Mouse (Mus musculus) CH12.LX (cell line): ENCODE results near the gene Atp13a4. TPM values are rescaled to one million over a fixed set of nuclear protein-coding genes. Genes with fewer than 3 reads are reported as not detected.

ENCODE experiments used
- DNase-seq: peaks from one replicate; pipeline ENCODE4 v3.0.0-alpha.2; 2013; ENCODE audit errors: extremely low read depth
- H3K27ac ChIP-seq: 2 replicates; pipeline ENCODE4 v1.5.1; 2012; ENCODE audit warnings: low read depth, mild to moderate bottlenecking, control low read depth, moderate library complexity; ENCODE audit not compliant: insufficient read depth
- H3K27me3 ChIP-seq: replicated peaks from 2 replicates; pipeline ENCODE3; 2012; ENCODE audit warnings: inconsistent platforms
- H3K36me3 ChIP-seq, 2 experiments: replicated peaks in 1 of 2; 2 replicates each; pipeline versions ENCODE3 to v1.6.1; 2012; ENCODE audit warnings: inconsistent platforms in 1 of 2, low read length in 1 of 2, mild to moderate bottlenecking in 1 of 2, mixed read lengths in 1 of 2, moderate library complexity in 1 of 2; ENCODE audit not compliant: control insufficient read depth in 1 of 2, insufficient read depth in 1 of 2
- H3K4me1 ChIP-seq, 2 experiments: 2 replicates each; pipeline ENCODE4 v1.6.1; 2012; ENCODE audit warnings: inconsistent platforms in 1 of 2, moderate library complexity in 1 of 2; ENCODE audit not compliant: insufficient read depth in 2 of 2, control insufficient read depth in 1 of 2
- H3K4me2 ChIP-seq: 2 replicates; pipeline ENCODE4 v1.6.1; 2012; ENCODE audit warnings: low read depth, mild to moderate bottlenecking, control low read depth; ENCODE audit not compliant: poor library complexity, insufficient read depth, severe bottlenecking
- H3K4me3 ChIP-seq, 3 experiments: fragments of 150-350 bp in 1 of 3; sonication (generic) in 1 of 3; replicated peaks in 1 of 3; 2 replicates each; pipeline versions ENCODE3 to v1.5.1; 2011 to 2012; ENCODE audit warnings: low read depth in 2 of 3, low read length in 2 of 3, mild to moderate bottlenecking in 2 of 3, moderate library complexity in 2 of 3, control low read depth in 1 of 3, improper control_type of control experiment in 1 of 3, inconsistent platforms in 1 of 3, mixed read lengths in 1 of 3; ENCODE audit not compliant: poor library complexity in 1 of 3
- H3K79me2 ChIP-seq: replicated peaks from 2 replicates; pipeline ENCODE4 v1.6.1; 2012; ENCODE audit warnings: mild to moderate bottlenecking, moderate library complexity; ENCODE audit not compliant: control insufficient read depth, poor library complexity, insufficient read depth, severe bottlenecking; ENCODE audit errors: extremely low read depth
- H3K9ac ChIP-seq: 2 replicates; pipeline ENCODE4 v1.6.1; 2012; ENCODE audit warnings: low read depth, mild to moderate bottlenecking, control low read depth, moderate library complexity; ENCODE audit not compliant: insufficient read depth
- H3K9me3 ChIP-seq: replicated peaks from 2 replicates; pipeline ENCODE3; 2012; ENCODE audit warnings: low read length, inconsistent platforms, mixed read lengths
- BHLHE40 ChIP-seq: IDR thresholded peaks from 2 replicates; pipeline ENCODE4 v1.6.1; 2011; ENCODE audit warnings: mild to moderate bottlenecking, low read depth, low read length, improper control_type of control experiment
- CHD1 ChIP-seq: IDR thresholded peaks from 2 replicates; pipeline ENCODE4 v1.6.1; 2012; ENCODE audit warnings: low read depth, low read length, improper control_type of control experiment, inconsistent platforms
- CHD2 ChIP-seq: IDR thresholded peaks from 2 replicates; pipeline ENCODE4 v1.6.1; 2011; ENCODE audit warnings: low read length, improper control_type of control experiment
- CTCF ChIP-seq, 2 experiments: IDR thresholded peaks in 1 of 2; conservative IDR thresholded peaks in 1 of 2; 2 replicates each; pipeline ENCODE4 v1.5.1; 2011 to 2012; ENCODE audit warnings: low read depth in 2 of 2, low read length in 2 of 2, improper control_type of control experiment in 1 of 2, inconsistent platforms in 1 of 2, mild to moderate bottlenecking in 1 of 2, moderate library complexity in 1 of 2
- E2F4 ChIP-seq: IDR thresholded peaks from 2 replicates; pipeline ENCODE4 v1.6.1; 2011; ENCODE audit warnings: low read depth, low read length, improper control_type of control experiment; ENCODE audit not compliant: insufficient replicate concordance
- ELF1 ChIP-seq: IDR thresholded peaks from 2 replicates; pipeline ENCODE4 v1.6.1; 2014; ENCODE audit warnings: low read depth, mild to moderate bottlenecking, inconsistent platforms, low read length, improper control_type of control experiment
- EP300 ChIP-seq: IDR thresholded peaks from 2 replicates; pipeline ENCODE4 v1.6.1; 2011; ENCODE audit warnings: low read length, improper control_type of control experiment
- ETS1 ChIP-seq: conservative IDR thresholded peaks from 2 replicates; pipeline ENCODE4 v1.6.1; 2012; ENCODE audit warnings: low read depth, mild to moderate bottlenecking, inconsistent platforms, low read length, improper control_type of control experiment, moderate library complexity
- GABPA ChIP-seq: IDR thresholded peaks from 2 replicates; pipeline ENCODE4 v1.6.1; 2012; ENCODE audit warnings: low read depth, low read length, improper control_type of control experiment, inconsistent platforms; ENCODE audit not compliant: insufficient replicate concordance
- HCFC1 ChIP-seq: IDR thresholded peaks from 2 replicates; pipeline ENCODE4 v1.6.1; 2012; ENCODE audit warnings: low read depth, mild to moderate bottlenecking, inconsistent platforms, low read length, improper control_type of control experiment
- IRF4 ChIP-seq: IDR thresholded peaks from 2 replicates; pipeline ENCODE4 v1.6.1; 2014; ENCODE audit warnings: low read depth, mild to moderate bottlenecking, inconsistent platforms, low read length, improper control_type of control experiment
- JUN ChIP-seq: IDR thresholded peaks from 2 replicates; pipeline ENCODE4 v1.6.1; 2011; ENCODE audit warnings: low read depth, mild to moderate bottlenecking, low read length, improper control_type of control experiment, moderate library complexity; ENCODE audit not compliant: insufficient read depth
- JUND ChIP-seq: conservative IDR thresholded peaks from 2 replicates; pipeline ENCODE4 v1.6.1; 2011; ENCODE audit warnings: low read depth, low read length, improper control_type of control experiment
- KAT2A ChIP-seq: IDR thresholded peaks from 2 replicates; pipeline ENCODE4 v1.6.1; 2012; ENCODE audit warnings: low read length, improper control_type of control experiment, inconsistent platforms; ENCODE audit not compliant: insufficient replicate concordance
- MAFK ChIP-seq: IDR thresholded peaks from 2 replicates; pipeline ENCODE4 v1.6.1; 2011; ENCODE audit warnings: low read length, improper control_type of control experiment; ENCODE audit not compliant: insufficient replicate concordance
- MAX ChIP-seq: IDR thresholded peaks from 2 replicates; pipeline ENCODE4 v1.6.1; 2011; ENCODE audit warnings: low read length, improper control_type of control experiment
- MAZ ChIP-seq: IDR thresholded peaks from 2 replicates; pipeline ENCODE4 v1.6.1; 2012; ENCODE audit warnings: low read depth, mild to moderate bottlenecking, inconsistent platforms, low read length, improper control_type of control experiment, moderate library complexity
- MEF2A ChIP-seq: IDR thresholded peaks from 2 replicates; pipeline ENCODE4 v1.6.1; 2014; ENCODE audit warnings: low read depth, mild to moderate bottlenecking, inconsistent platforms, low read length, improper control_type of control experiment, borderline replicate concordance
- MXI1 ChIP-seq: IDR thresholded peaks from 2 replicates; pipeline ENCODE4 v1.6.1; 2011; ENCODE audit warnings: mild to moderate bottlenecking, low read depth, low read length, improper control_type of control experiment
- MYC ChIP-seq: IDR thresholded peaks from 2 replicates; pipeline ENCODE4 v1.6.1; 2011; ENCODE audit warnings: low read depth, mild to moderate bottlenecking, improper control_type of control experiment, low read length
- NELFE ChIP-seq: IDR thresholded peaks from 2 replicates; pipeline ENCODE4 v1.6.1; 2011; ENCODE audit warnings: low read depth, low read length, improper control_type of control experiment
- NRF1 ChIP-seq: IDR thresholded peaks from 2 replicates; pipeline ENCODE4 v1.6.1; 2014; ENCODE audit warnings: low read depth, mild to moderate bottlenecking, inconsistent platforms, low read length, improper control_type of control experiment, moderate library complexity
- PAX5 ChIP-seq: IDR thresholded peaks from 2 replicates; pipeline ENCODE4 v1.6.1; 2012; ENCODE audit warnings: low read length, inconsistent platforms, mixed read lengths
- POLR2A ChIP-seq: IDR thresholded peaks from 2 replicates; pipeline ENCODE4 v1.6.1; 2011; ENCODE audit warnings: low read depth, mild to moderate bottlenecking, improper control_type of control experiment, low read length
- POLR2AphosphoS2 ChIP-seq: IDR thresholded peaks from 2 replicates; pipeline ENCODE4 v1.6.1; 2011; ENCODE audit warnings: low read depth, low read length, improper control_type of control experiment
- RAD21 ChIP-seq: IDR thresholded peaks from 2 replicates; pipeline ENCODE4 v1.6.1; 2011; ENCODE audit warnings: low read depth, mild to moderate bottlenecking, low read length, improper control_type of control experiment, moderate library complexity
- RCOR1 ChIP-seq: conservative IDR thresholded peaks from 2 replicates; pipeline ENCODE4 v1.6.1; 2012; ENCODE audit warnings: low read depth, mild to moderate bottlenecking, inconsistent platforms, low read length, improper control_type of control experiment
- SIN3A ChIP-seq: IDR thresholded peaks from 2 replicates; pipeline ENCODE4 v1.6.1; 2012; ENCODE audit warnings: low read length, improper control_type of control experiment, inconsistent platforms
- SMC3 ChIP-seq: IDR thresholded peaks from 2 replicates; pipeline ENCODE4 v1.6.1; 2011; ENCODE audit warnings: low read depth, low read length, improper control_type of control experiment
- TBP ChIP-seq: conservative IDR thresholded peaks from 2 replicates; pipeline ENCODE4 v1.6.1; 2011; ENCODE audit warnings: low read depth, low read length, improper control_type of control experiment
- TCF12 ChIP-seq: IDR thresholded peaks from 2 replicates; pipeline ENCODE4 v1.6.1; 2014; ENCODE audit warnings: low read depth, mild to moderate bottlenecking, inconsistent platforms, low read length, improper control_type of control experiment
- UBTF ChIP-seq: IDR thresholded peaks from 2 replicates; pipeline ENCODE4 v1.6.1; 2012; ENCODE audit warnings: low read depth, mild to moderate bottlenecking, inconsistent platforms, low read length, improper control_type of control experiment, moderate library complexity
- USF1 ChIP-seq: IDR thresholded peaks from 2 replicates; pipeline ENCODE4 v1.6.1; 2014; ENCODE audit warnings: low read depth, mild to moderate bottlenecking, inconsistent platforms, low read length, improper control_type of control experiment
- USF2 ChIP-seq: conservative IDR thresholded peaks from 2 replicates; pipeline ENCODE4 v1.6.1; 2011; ENCODE audit warnings: low read depth, low read length, improper control_type of control experiment
- ZC3H11A ChIP-seq: IDR thresholded peaks from 2 replicates; pipeline ENCODE4 v1.6.1; 2012; ENCODE audit warnings: low read depth, mild to moderate bottlenecking, inconsistent platforms, low read length, improper control_type of control experiment
- ZKSCAN1 ChIP-seq: IDR thresholded peaks from 2 replicates; pipeline ENCODE4 v1.6.1; 2012; ENCODE audit warnings: low read depth, inconsistent platforms, low read length, improper control_type of control experiment, borderline replicate concordance
- ZMIZ1 ChIP-seq: IDR thresholded peaks from 2 replicates; pipeline ENCODE4 v1.6.1; 2012; ENCODE audit warnings: low read depth, mild to moderate bottlenecking, inconsistent platforms, low read length, improper control_type of control experiment
- ZNF384 ChIP-seq: IDR thresholded peaks from 2 replicates; pipeline ENCODE4 v1.6.1; 2012; ENCODE audit warnings: low read depth, low read length, improper control_type of control experiment, inconsistent platforms
- dilution Hi-C: fragments of 300-500 bp; cut with MboI; formaldehyde crosslinking; loops from 2 replicates; pipeline ENCODE4 v1.14.3; 2020; ENCODE audit warnings: low sequenced_read_pairs; ENCODE audit not compliant: extremely low pct_unique_long_range_greater_than_20kb, extremely low pct_ligation_motif_present
- in situ Hi-C: fragments of 300-500 bp; cut with MboI; formaldehyde crosslinking; loops from 3 replicates; pipeline ENCODE4 v1.14.3; 2019; ENCODE audit warnings: low sequenced_read_pairs, low pct_ligation_motif_present, low pct_unique_long_range_greater_than_20kb, mixed read lengths
- polyA plus RNA-seq: library from polyadenylated mRNA; unstranded; fragments of >175 nt; gene quantifications from 2 replicates; pipeline ENCODE4 v1.2.1, GENCODE M21; 2012; ENCODE audit warnings: low read depth; ENCODE audit not compliant: insufficient read length
- total RNA-seq, 2 experiments: library from RNA; depleted of rRNA; stranded (reverse); fragments of 300-350 nt in 1 of 2; fragments of >200 nt in 1 of 2; gene quantifications; 2 replicates each; pipeline ENCODE4 v1.2.3; 2012 to 2014

The Atp13a4 gene
- total and polyA plus RNA-seq, 3 experiments, result not detected

DNA sequence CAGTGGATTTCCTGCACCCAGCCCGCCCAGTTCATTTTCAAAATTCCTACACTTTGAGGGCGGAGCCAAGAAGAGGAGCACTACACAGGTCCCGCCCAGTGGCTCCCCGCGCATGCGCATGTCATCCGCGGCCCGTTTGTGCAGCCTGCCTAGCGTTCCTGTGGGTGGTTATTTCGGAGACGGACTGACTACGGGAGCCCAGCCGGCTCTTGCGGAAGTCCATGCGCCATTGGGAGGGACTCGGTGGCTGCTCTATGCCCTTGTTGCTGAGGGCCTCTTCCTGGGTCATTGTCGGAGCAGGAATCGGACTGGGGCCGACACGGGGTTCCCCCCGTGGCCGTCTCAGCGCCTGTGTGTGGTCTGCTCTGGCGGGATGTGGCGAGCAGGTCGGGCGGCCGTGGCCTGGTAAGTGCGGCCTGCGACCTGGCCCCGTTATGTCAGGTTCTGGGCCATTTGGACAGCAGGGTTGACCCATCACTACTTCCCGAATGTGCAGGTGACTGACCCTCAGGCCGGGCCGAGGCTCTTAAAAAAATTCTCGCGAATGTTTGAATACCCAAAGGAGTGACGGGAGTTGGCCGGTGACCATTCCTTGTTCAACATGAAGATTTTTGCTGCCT, 34.6 kb upstream of the Atp13a4 start, which contains the start of gene Opa1:
Gene Opa1 (plus strand): TSS at position 168 of the 620 bp plus-strand sequence.
- H3K9me3 ChIP-seq, result no peaks in the 10 kb centered on the region
- peak within 1 kb of the TSS; percentile 98 to 99 (median 98) for H3K4me3 ChIP-seq
- peaks cover 29% of the 10 kb centered on the region for H3K79me2 ChIP-seq
- peaks cover 6 to 8% of the 10 kb centered on the region in 2 experiments for H3K36me3 ChIP-seq
- peak within 1 kb of the TSS; percentile 96 for H3K9ac ChIP-seq
- DNase-seq, result peak; percentile 99
- peak within 1 kb of the TSS; percentile 36; the same call in 1 of the 2 replicates for H3K27ac ChIP-seq
- TF ChIP-seq SIN3A, result peak; percentile 98
- TF ChIP-seq POLR2AphosphoS2, result peak; percentile 79; the same call in 1 of the 2 replicates
- peak; percentile 79 for TF ChIP-seq CHD2
- peak; percentile 100 for TF ChIP-seq ELF1
- TF ChIP-seq ZKSCAN1, result no peak
- TF ChIP-seq CHD1, result 0 out of 2 replicates have a peak, but pooled peaks have one; percentile 39
- TF ChIP-seq EP300, result no peak
- peak; percentile 94 for TF ChIP-seq MXI1
- peak; percentile 83; the same call in 1 of the 2 replicates for TF ChIP-seq TBP
- no peak; the same call in 1 of the 2 replicates for TF ChIP-seq E2F4
- no peak for TF ChIP-seq UBTF
- peak; percentile 93 for TF ChIP-seq MEF2A
- TF ChIP-seq NRF1, result peak; percentile 99
- TF ChIP-seq HCFC1, result peak; percentile 100
- 0 out of 2 replicates have a peak, but pooled peaks have one; percentile 14 for TF ChIP-seq JUND
- TF ChIP-seq PAX5, result no peak
- TF ChIP-seq JUN, result no peak
- 0 out of 2 replicates have a peak, but pooled peaks have one; percentile 67 for TF ChIP-seq MAZ
- TF ChIP-seq ZMIZ1, result peak; percentile 60
- peak; percentile 99 for TF ChIP-seq KAT2A
- peak; percentile 34; the same call in 1 of the 2 replicates for TF ChIP-seq ZNF384
- TF ChIP-seq ETS1, result 0 out of 2 replicates have a peak, but pooled peaks have one; percentile 19
- no peak for TF ChIP-seq MAFK
- TF ChIP-seq SMC3, result no peak
- no peak for TF ChIP-seq USF1
- TF ChIP-seq GABPA, result peak; percentile 88; the same call in 1 of the 2 replicates
- peak; percentile 73 for TF ChIP-seq MAX
- TF ChIP-seq RCOR1, result no peak
- no peak for TF ChIP-seq CTCF (conservative IDR thresholded peaks at IDR 0.05 in 1 of 2, IDR thresholded peaks at IDR 0.05 in 1 of 2; ENCODE audit: low read depth in 2 of 2, low read length in 2 of 2)
- peak; percentile 67; the same call in 1 of the 2 replicates for TF ChIP-seq MYC
- TF ChIP-seq RAD21, result no peak
- TF ChIP-seq POLR2A, result peak; percentile 85
- TF ChIP-seq BHLHE40, result 0 out of 2 replicates have a peak, but pooled peaks have one; percentile 27
- peak; percentile 83 for TF ChIP-seq IRF4
- no peak for TF ChIP-seq ZC3H11A
- TF ChIP-seq NELFE, result peak; percentile 80
- TF ChIP-seq USF2, result no peak
- TF ChIP-seq TCF12, result peak; percentile 94
- TF ChIP-seq, all 38 proteins: peak for 24
- H3K4me1 ChIP-seq, result peaks cover 0 to 20% of the 10 kb centered on the region in 2 experiments; a peak in 2 of 4 replicates
- peaks cover 1% of the 10 kb centered on the region for H3K27me3 ChIP-seq
- peak within 1 kb of the TSS; percentile 64 for H3K4me2 ChIP-seq
- in situ Hi-C loops, result no loop called here
- dilution Hi-C loops, result no loop called here
